Mouse (Mus musculus): Measurements from ENCODE around the gene Ttll9.

Gene Ttll9

DNA sequence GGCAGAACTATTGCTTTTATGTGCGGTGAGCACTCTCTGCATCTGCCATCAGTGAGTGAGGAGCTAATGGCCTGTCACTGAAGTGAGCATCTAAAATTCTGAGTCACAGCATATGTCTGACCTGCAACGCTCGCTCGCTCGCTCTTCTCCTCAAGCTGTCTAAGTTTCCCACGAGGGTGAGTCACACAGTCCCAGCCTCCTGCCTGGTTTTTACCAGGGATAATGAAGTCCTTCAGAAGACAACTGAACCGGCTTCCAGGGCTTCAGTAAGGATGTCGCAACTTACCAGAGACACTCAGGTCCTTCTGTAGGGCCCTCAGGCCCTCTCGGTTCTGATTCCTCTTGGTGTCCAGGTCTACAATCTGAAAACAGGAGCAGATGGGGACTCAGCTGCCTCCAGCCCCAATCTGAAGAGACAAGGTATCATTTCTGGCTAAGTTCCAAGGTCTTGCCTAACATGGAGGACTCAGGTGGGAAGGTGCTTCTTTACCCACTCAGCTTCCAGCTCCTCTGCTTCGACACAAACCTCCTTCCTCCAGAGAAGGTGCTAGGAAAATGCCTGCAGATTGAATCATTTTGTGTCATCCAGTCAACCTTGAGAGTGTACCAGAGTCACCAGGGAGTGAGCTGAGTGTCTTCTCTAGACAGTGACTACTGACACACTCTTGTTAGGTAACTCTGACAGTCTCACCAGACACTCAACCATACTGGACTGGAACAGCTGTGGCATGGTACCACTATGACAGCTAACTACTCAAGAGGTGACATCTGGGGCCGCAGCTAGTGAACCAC, 51.6 kb downstream of the Ttll9 start:
- DNase-seq (ENCODE audit: low read depth, low spot score), result peak; percentile 88

DNA sequence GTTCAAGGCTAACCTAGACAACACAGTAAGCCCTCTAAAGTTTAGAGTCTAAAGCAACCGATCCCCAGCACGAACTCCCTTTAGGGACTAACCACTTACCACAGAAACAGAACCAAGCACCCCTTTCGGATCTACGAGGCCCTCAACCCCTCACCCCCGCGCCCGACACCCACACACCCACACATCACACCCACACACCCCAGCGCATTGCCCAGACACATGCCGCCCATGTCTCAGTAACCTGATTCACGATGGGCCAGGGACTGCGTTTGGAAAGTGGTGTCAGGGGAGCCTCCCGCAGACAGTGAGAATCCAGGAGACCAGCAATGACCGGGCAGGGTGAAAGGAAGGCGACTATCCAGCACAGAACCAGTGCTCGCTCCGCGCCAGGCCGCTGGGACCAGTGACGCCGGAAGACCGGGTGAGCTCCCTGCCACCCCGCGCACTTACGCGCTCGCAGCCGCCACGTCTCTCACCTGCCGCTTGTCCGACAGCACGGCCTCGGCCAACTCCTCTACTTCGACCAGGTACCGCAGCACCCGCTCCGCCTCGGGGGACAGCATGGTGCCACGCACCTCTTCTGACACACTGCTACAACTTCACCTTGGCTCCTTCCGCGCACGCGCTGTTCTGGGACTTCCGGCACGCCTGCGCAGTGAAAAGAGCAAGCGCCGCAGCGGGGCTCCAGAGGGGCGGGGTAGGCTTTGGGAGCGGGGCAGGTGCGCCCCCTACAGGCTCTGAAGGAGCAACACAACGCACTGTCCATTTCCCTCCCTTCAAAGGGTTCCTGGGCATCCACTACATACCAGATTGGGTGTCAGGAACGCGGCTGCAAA, 52.7 kb downstream of the Ttll9 start, which contains the start of gene Pdrg1:
Gene Pdrg1 (minus strand): TSS at position 670 of the 836 bp plus-strand sequence.
- peak; percentile 97 for DNase-seq (ENCODE audit: low read depth, low spot score)

DNA sequence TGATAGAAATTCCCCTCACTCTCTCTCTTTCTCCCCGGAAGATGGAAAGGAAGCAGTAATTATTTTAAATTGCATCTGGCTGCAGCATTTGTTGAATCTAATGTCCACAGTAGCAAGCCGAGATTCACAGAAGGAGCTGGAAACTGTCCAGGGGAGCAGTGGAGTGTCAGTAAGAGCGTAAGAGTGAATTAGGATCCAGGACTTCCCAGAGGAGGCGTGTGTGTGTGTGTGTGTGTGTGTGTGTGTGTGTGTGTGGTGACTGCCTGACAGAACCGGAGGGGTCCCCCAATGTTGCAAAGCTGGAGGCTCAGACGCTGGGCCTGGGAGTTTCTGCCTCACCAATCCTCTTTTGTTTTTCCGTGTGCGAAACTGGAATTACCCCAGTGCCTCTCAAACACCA, 53.5 kb downstream of the Ttll9 start:
- peak; percentile 78 for DNase-seq (ENCODE audit: low read depth, low spot score)

DNA sequence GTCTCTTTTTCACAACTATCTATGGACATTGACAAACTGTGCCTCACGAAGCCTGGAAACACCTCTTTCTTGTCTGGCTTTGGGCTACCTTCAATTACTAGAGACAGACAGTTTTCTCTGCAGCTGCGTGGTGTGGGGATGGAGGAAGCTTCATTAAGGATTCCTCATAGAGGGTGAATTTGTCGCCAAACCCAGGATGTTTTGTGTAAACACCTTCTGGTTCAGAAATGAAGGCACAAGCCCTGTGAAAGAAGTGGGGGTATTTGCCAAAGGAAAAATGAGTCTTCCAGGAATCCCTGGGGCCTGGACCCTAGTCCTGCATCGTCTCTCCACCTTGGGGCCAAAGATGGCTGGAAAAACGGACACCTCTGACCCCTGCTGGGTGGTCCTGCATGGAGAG, 54.5 kb downstream of the Ttll9 start:
- DNase-seq (ENCODE audit: low read depth, low spot score), result no peak

DNA sequence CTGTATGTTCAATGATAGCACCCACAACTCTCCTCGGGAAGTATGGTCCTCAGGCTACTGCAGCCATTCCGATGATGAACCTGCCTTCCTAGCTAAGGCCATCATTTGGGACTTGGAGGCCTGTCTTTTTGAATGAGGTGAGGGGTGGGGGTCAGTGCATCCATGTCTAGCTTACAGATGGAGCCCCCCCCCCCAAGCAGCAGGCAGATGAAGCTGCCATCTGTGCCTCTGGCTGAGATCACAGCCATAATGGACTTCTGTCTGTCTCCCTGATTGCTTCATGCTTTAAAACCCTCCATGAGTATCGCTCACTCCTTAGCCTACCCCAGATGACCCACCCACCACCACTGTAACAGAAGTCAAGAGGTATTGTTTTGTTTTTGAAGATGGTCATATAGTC, 57.1 kb downstream of the Ttll9 start:
- DNase-seq (ENCODE audit: low read depth, low spot score), result no peak

DNA sequence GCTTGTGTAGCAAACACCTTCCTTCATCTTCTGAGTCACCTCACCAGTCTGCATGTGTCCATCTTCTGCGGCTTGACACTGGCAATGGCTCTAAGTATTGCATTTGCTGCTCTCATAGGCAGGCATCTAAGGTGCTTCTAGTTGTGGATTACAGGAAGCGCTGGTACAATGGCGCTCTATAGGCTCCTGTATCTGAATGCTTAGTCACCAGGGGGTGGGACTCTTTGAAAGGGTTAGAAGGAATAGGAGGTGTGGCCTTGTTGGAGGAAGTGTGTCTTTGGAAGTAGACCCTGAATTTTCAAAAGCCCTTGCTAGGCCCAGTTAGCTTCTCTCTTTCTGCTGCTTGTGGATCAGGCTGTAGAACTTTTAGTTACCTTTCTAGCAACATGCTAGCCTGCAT, 58.9 kb downstream of the Ttll9 start:
- DNase-seq (ENCODE audit: low read depth, low spot score), result no peak

DNA sequence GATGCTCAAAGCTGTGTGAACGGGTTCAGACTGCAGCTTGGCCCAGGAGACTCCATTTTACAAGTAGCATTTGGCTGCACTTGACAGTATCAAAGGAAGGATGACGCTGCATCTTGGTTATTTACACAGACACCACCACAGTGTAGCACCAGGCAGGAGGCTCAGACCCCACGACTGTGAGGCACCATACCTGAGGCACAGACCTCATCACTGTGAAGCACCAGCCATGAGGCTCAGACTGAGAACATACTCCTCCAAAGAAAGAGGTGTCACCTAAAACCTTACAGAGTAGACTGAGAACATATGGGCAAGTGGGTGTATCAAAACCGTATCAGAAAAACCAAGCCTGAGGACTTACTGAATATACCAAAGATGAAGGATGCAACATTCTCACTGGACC, 60.6 kb downstream of the Ttll9 start:
- peak; percentile 60 for DNase-seq (ENCODE audit: low read depth, low spot score)

DNA sequence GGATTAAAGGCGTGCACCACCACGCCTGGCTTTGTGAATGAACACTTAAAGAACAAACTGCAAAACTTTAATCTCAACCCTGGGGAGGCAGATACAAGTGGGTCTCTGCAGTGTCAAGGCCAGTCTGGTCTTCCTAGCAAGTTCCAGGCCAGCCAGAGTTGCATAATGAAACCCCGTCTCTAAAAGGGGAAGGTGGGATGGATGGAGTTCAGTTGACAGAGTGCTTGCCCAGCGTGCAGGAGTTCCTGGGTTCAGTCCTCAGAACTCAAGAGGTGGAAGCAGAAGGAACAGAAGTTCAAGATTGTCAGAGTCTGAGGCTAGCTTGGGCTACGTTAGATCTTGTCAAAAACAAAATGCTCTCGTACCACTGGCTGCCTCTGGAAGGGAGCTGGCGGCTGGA, 63.8 kb downstream of the Ttll9 start:
- DNase-seq (ENCODE audit: low read depth, low spot score), result no peak

DNA sequence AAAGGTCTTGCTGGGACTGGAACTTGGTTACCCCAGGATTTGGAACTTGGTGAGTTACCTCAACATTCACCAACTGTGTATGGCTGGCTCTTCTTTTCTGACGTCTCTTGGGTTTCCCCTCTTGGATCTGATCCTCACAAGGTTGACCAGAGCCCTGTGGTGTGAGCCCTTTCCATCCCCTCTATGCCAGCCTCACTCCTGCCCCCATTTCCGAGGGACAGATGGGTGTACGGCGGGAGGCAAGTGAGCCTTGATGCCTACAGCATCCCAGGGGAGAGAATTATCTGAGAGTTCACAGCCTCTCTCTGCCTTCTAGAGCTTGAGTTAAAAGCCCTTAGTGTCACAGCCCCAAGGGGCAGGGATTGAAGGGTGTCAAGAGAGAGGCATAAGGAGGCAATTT, 65.2 kb downstream of the Ttll9 start:
- DNase-seq (ENCODE audit: low read depth, low spot score), result peak; percentile 76

DNA sequence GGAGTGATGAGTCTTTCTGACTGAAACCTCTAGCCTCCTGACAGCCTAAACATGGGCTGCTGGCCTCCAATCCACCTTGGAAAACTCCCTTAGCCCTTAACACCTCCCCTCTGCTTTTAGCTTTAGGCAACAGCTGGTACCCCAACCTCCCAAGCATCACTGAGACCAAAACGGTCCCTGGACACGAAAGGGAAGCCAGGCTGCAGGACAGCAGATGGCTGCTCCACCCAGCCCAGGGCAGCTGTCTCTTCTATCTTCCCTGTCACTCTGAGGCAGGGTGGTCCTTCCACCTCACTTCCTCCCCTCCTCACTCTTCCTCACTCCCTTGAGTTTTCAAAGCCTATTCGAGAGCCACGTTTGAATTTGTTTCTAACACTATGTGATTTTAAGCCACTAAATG, 68.1 kb downstream of the Ttll9 start:
- DNase-seq (ENCODE audit: low read depth, low spot score), result no peak

DNA sequence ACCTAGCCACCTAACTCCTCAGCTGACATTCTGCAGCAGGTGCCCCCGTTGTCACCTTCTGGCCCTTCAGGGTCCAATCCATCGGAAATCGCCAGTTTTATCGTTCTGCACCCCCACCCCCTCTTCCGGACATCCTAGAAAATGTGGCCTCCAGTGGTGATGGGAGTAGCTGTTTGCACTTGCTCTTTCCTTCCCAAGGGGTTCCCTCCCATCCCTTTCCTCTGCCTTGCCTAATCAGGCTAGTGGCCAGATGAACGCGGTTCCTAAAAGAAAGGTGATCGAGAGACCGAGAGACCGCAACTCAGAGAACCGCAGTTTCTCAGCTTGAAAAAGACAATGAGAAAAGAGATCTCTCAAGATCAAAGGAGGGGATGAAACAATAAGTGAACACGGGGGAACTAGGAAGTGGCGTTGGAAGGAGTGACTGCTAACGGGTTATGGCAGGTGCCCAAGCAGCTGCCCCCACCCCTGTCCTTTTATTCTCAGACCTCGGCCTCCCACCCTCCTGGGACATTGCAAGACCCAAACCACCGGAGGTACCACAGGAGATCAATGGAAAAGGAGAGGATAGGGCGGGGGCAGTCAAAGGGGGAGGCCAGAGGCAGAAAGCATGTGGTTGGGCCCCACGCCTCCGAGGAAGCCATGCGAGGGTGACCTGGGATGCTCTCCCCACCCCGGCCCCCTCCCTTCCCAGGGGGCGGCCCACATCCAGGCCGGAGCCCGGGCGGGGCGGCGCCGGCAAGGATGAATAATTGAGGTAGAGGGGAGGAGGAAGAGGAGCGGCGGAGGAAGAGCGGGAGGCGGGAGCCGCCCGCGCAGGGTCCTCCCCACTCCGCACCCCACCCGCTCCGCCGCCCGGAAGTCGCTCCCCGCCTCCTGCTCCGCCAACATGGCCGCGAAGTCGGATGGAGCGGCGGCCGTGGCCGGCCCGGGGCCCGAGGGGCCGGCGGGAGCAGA, 69.1 kb downstream of the Ttll9 start, which contains the start of gene Xkr7:
Gene Xkr7 (plus strand): TSS at position 727 of the 957 bp plus-strand sequence.
- peak; percentile 85 for DNase-seq (ENCODE audit: low read depth, low spot score)

DNA sequence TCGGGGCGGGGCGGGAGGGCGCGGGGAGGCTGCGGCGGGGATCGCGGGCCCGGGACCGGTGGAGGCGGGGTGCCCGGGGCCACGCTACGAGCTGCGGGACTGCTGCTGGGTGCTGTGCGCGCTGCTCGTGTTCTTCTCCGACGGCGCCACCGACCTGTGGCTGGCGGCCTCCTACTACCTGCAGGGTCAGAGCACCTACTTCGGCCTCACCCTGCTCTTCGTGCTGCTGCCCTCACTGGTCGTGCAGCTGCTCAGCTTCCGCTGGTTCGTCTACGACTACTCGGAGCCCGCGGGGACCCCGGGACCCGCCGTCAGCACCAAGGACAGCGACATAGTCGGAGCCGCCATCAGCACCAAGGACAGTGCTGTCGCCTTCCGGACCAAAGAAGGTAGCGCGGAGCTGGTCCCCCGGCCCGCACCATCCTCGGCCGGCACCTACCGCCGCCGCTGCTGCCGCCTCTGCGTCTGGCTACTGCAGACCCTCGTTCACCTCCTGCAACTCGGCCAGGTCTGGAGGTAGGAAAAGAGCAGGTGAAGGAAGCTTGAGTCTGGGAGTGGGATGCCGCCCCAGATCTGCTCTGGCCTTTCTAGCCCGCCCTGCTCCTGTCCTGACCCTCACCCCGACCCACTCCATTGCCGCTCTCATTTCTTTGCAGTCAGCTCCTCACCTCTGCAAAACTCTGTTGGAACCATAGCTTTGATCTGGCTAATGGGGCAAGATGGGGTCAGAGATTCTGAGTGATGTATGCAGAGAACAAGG, 70.0 kb downstream of the Ttll9 start:
- no peak for DNase-seq (ENCODE audit: low read depth, low spot score)

DNA sequence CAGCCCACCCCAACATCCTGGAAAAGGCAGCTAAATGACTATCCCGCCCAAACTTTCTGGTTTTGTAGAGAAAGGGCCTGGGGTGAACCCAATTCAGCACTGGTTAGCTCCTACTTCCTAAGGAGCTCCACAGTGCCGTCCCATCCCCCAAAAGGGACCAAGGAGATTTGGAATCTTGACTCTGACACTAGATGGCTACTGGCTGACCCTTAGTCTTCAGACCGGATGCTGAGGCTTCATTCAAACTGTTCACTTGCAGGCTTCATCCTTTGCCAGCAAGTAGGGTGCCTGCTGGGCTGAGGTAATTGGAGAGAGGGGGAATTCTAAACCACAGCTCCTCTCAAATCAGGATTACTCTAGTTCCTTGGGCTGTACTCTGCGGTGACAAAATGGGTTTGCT, 70.7 kb downstream of the Ttll9 start:
- peak; percentile 50 for DNase-seq (ENCODE audit: low read depth, low spot score)

DNA sequence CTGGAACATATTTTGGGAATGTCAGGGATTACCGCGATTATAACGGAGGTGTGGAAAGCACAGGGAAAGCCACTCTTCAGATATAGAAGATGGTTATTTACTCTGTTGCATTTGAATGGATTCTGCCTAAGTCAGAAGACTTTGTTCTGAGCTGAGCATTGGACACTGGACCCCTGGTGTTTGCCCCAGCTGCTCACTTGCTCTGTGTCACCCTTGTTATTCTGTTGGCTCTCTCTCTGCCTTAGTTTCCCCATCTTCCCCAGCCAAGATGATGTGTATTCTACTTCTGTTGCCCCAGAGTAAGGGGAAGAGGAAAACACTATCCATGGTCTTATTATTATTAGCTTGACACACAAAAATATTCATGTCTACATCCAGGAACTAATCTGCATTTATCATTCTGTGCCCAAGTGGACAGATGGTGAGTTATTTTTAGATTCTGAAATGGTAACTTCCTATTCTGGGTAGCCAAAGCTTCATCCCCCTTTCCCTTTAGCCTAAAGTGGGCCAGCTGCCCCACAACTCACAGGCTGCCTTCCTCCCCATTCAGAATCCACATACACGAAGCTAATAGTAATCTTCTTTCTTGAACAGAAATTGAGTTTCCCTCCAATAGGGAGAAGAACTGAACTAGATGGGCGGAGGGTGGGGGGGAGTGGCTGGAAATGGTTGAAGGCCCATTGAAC, 71.4 kb downstream of the Ttll9 start:
- DNase-seq (ENCODE audit: low read depth, low spot score), result peak; percentile 92

DNA sequence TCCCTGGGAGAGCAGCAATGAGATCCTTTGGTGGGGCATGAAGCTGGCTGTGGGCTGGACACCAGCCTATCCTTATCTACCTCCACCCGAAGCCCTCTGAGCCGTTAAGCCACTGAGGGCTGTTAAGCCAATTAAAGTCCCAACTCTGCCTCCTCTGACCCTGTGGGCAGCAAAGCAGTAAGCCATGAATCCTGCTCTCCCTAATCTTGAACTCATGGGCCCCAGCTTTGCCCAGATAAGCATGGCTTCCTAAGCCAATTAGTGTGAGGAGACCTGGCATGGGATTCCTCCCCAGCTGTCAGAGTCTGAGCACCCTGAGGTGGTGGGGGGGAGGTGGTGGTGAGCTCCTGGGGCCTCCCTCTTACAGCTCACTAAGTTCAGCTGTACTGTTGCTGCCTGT, 74.4 kb downstream of the Ttll9 start:
- peak; percentile 61 for DNase-seq (ENCODE audit: low read depth, low spot score)

DNA sequence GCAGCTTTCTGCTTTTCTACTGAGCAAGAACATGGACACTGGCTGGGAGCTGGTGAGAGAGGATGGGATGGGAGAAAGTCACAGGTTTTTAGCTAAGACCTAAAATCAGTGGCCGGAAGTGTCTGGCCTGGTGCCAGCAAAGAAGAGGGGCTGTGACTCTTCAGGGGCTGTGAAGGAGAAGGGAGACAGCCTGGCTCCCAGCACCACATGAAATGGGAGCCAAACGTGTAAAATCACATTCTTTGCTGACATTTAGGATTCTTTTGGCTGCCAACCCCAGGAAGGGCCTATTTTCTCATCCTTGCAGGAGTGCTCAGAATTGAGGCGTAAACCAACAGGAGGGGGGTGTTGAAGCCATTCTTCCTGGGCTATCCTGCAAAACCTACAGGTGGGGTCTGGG, 81.6 kb downstream of the Ttll9 start:
- peak; percentile 85 for DNase-seq (ENCODE audit: low read depth, low spot score)

DNA sequence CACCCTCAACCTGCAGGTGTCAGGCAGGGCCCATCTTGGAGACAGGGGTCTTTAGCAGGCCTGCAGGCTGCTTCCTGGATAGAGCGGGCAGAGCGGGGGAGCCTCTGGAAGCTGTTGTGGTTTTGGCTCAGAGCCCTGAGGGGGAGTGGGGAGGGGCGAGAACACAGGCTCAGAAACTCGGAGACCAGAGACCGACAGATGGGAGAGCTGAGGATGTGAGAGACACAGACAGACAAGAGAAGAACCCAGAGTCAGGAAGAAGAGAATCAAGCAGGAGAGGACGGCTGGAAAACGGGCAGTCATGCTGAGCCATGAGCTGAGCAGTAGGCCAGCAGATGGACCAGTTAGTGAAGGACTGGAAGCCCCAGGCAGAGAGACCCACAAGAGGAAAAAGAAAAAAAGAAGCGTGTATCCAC, 83.6 kb downstream of the Ttll9 start:
- DNase-seq (ENCODE audit: low read depth, low spot score), result peak; percentile 88

DNA sequence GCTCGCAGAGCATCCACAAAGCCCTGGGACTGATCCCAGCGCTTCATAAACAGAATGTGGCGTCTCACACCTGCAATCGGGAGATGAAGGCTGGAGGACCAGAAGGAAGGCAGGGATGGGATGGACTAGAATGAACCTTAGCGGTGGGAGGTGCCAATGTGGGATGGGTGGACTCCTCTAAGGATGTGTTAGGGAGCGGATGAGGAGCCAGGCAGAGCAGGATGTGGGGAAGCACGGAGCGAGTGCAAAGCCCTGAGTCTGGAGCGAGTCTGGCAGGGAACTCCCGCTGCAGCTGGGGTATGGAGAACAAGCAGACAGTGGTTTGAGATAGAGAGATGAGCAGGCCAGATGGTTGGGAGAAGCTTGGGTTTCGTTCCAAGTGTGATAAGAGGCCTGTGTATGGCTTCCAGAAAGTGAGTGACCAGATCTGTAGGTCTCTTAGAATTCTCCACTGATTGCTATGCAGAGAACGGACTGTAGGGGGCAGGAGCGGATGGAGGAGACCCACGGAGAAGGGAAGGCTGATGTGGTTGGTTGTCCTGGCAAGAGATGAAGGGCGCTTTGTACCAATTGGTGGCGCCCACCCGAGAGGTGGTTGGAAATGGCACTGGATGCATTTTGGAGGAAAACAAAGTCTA, 85.7 kb downstream of the Ttll9 start:
- peak; percentile 83 for DNase-seq (ENCODE audit: low read depth, low spot score)

DNA sequence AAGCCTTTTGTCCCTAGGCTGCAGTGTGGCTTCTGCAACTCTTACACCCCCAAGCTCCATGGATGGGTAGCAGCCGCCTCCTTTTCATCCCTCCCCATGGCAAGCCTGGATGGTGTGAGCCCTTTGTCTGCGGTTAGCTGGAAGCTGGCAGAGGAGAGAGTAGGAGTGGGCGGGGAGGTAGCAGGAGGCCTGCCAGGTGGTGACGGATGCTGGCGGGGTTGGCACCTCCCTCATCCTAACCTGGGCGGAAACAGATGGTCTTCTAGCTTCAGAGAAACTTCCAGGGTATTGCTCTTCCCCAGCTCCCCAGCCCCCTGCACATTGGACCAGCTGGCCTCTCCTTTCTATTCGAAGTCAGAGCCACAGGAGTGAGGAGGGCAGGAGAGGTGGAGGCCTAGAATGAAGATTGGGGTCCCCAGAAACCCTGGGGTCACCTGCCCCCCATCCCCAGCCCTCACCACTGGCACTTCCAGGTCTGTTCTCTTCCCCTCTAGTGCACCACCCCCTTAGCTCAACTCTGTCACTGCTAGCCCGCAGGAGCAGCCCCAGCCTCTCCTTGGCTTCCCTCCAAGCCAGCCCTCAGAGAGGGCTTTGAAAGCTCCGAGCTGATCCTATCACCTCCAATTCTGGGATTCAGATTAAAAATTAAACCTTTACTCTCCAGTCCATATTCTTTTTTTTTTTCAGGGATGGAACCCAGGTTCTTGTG, 87.2 kb downstream of the Ttll9 start:
- peak; percentile 97 for DNase-seq (ENCODE audit: low read depth, low spot score)
